Mouse (Mus musculus) G1E (cell line): ENCODE results near the gene Cyp1a2. TPM values are rescaled to one million over a fixed set of nuclear protein-coding genes. Genes with fewer than 3 reads are reported as not detected.

Source experiments
- ATAC-seq: 2 replicates; pipeline ENCODE4 v1.8.0; 2016; ENCODE audit warnings: mild to moderate bottlenecking; ENCODE audit not compliant: insufficient number of reproducible peaks, poor library complexity, low FRiP score, severe bottlenecking; ENCODE audit errors: extremely low read depth
- DNase-seq: peaks from one replicate; pipeline ENCODE4 v3.0.0; 2012; ENCODE audit warnings: low spot score
- H3K27me3 ChIP-seq: 2 replicates; pipeline ENCODE4 v1.6.1; 2012; ENCODE audit warnings: mild to moderate bottlenecking, low read length, inconsistent platforms; ENCODE audit not compliant: insufficient read depth
- H3K36me3 ChIP-seq: replicated peaks from 2 replicates; pipeline ENCODE3; 2012; ENCODE audit warnings: mild to moderate bottlenecking, inconsistent platforms
- H3K4me1 ChIP-seq: 2 replicates; pipeline ENCODE4 v1.6.1; 2012; ENCODE audit warnings: low read depth, low read length, inconsistent platforms, mixed read lengths; ENCODE audit not compliant: insufficient read depth
- H3K4me3 ChIP-seq: 2 replicates; pipeline ENCODE4 v1.5.1; 2012; ENCODE audit warnings: low read depth, mild to moderate bottlenecking, inconsistent platforms, low read length, moderate library complexity, mixed read lengths
- H3K9me3 ChIP-seq: replicated peaks from 2 replicates; pipeline ENCODE4 v1.6.1; 2012; ENCODE audit warnings: inconsistent platforms
- CTCF ChIP-seq: IDR thresholded peaks from 2 replicates; pipeline ENCODE4 v1.5.1; 2012; ENCODE audit warnings: low read depth, low read length, inconsistent platforms, mixed read lengths
- GATA1 ChIP-seq: IDR thresholded peaks from 2 replicates; pipeline ENCODE4 v1.6.1; 2012; ENCODE audit warnings: borderline replicate concordance, low read length, inconsistent platforms, mixed read lengths
- GATA2 ChIP-seq: IDR thresholded peaks from 2 replicates; pipeline ENCODE4 v1.6.1; 2012; ENCODE audit warnings: low read depth, low read length, inconsistent platforms, borderline replicate concordance
- POLR2AphosphoS5 ChIP-seq: IDR thresholded peaks from 2 replicates; pipeline ENCODE4 v1.6.1; 2012; ENCODE audit warnings: low read depth, low read length, inconsistent platforms; ENCODE audit not compliant: insufficient replicate concordance
- TAL1 ChIP-seq: conservative IDR thresholded peaks from 2 replicates; pipeline ENCODE4 v1.6.1; 2012; ENCODE audit warnings: low read depth, low read length, inconsistent platforms, mixed read lengths
- polyA plus RNA-seq: library from polyadenylated mRNA; stranded (reverse); fragments of >175 nt; gene quantifications from 2 replicates; pipeline ENCODE4 v1.2.3, GENCODE M21; 2012
- total RNA-seq, 2 experiments: library from RNA; stranded (forward) in 1 of 2; stranded (reverse) in 1 of 2; fragments of 200-1000 nt in 1 of 2; fragments of >200 nt in 1 of 2; fragmentation: Nextera tagmentation in 1 of 2; gene quantifications; 2 replicates each; pipeline ENCODE4 v1.2.3; 2014 to 2017

Gene Cyp1a2
- total and polyA plus RNA-seq, 3 experiments: not detected

DNA sequence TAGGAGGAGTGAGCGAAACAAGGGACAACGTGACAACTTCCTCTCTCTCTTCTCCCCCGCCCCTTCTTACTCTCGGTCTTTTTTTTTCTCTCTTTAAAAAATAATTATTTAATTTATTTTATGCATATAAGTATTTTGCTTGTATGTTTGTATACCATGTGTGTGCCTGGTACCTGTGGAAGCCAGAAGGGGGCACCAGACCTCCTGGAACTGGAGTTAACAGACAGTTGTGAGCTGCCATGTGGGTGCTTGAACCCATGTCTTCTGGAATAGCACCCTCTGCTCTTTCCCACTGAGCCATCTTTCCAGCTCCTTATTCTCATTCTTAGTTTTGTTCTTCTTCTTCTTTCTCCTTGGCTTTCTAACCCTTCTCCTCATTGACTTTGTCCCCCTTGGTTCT, 24.5 kb downstream of the Cyp1a2 start:
- H3K4me1 ChIP-seq: peaks cover 23% of the 10 kb centered on the region
- no peak overlapping the region for H3K4me3 ChIP-seq
- no peaks in the 10 kb centered on the region for H3K36me3 ChIP-seq
- TF ChIP-seq POLR2AphosphoS5: no peak
- H3K9me3 ChIP-seq: no peaks in the 10 kb centered on the region
- DNase-seq (no peak), ATAC-seq (no peak)
- H3K27me3 ChIP-seq: peaks cover 13% of the 10 kb centered on the region

GRCm38 (mm10) chr9:57657843-57658242, 25.7 kb downstream of the Cyp1a2 start:
- Histone ChIP-seq H3K36me3 (no peaks in the 10 kb centered on the region), H3K9me3 (no peaks in the 10 kb centered on the region), H3K4me1 (peaks cover 32% of the 10 kb centered on the region), H3K4me3 (no peak overlapping the region), H3K27me3 (peaks cover 21% of the 10 kb centered on the region)
- ATAC-seq (no peak), DNase-seq (no peak)
- no peak for TF ChIP-seq POLR2AphosphoS5
- no peak for TF ChIP-seq CTCF

DNA sequence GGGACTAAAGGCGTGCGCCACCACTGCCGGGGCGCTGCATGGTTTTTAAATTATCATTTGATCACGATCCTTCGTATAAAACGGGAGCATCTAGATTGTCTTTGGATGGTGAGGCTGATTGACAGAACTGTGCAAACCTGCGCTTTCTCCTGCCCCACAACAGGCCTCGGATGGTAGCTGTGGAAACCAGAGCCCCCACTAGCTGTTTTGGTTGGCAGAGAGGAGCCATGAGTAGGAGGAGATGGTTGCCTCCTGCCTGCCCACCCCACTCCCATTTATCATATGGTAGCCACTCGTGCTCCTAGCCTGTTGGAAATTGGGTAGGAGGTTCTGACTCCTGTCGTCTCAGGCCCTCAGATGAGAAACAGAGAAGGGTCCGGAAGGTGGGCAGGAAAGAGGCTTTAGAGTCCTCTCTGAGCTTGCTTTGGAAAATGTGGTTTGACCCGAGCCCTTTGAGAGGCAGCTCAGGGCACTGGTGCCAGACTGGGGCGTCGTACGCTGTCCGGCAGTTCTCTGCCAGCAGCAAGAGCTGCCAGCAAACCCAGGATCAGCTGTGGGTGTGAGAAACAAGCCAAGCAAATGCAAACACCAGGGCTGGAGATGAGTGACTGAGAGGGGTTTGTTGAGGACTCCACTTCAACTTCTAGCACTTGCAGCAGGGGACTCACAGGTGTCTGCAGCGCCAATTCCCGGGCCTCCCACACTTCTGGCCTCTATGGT, 26.7 kb downstream of the Cyp1a2 start:
- Histone ChIP-seq H3K4me3 (no peak overlapping the region), H3K36me3 (no peaks in the 10 kb centered on the region), H3K9me3 (no peaks in the 10 kb centered on the region), H3K4me1 (peaks cover 38% of the 10 kb centered on the region), H3K27me3 (peaks cover 21% of the 10 kb centered on the region)
- no peak for ATAC-seq
- TF ChIP-seq POLR2AphosphoS5 (no peak), GATA1 (no peak), CTCF (no peak), TAL1 (no peak), GATA2 (no peak)
- no peak for DNase-seq

- Histone ChIP-seq H3K4me3 (peak overlapping the region; percentile 50; the same call in 1 of the 2 replicates), H3K36me3 (no peaks in the 10 kb centered on the region), H3K27me3 (peaks cover 17% of the 10 kb centered on the region), H3K4me1 (peaks cover 46% of the 10 kb centered on the region), H3K9me3 (no peaks in the 10 kb centered on the region)
- no peak for TF ChIP-seq POLR2AphosphoS5
- no peak for TF ChIP-seq GATA1
- TF ChIP-seq CTCF: peak; percentile 61
- TF ChIP-seq GATA2: no peak
- no peak for TF ChIP-seq TAL1
- peak; percentile 84 for DNase-seq
- peak; percentile 66 for ATAC-seq
These were observed 27.8 kb downstream of the Cyp1a2 start for GRCm38 (mm10) chr9:57655749-57656148.

DNA sequence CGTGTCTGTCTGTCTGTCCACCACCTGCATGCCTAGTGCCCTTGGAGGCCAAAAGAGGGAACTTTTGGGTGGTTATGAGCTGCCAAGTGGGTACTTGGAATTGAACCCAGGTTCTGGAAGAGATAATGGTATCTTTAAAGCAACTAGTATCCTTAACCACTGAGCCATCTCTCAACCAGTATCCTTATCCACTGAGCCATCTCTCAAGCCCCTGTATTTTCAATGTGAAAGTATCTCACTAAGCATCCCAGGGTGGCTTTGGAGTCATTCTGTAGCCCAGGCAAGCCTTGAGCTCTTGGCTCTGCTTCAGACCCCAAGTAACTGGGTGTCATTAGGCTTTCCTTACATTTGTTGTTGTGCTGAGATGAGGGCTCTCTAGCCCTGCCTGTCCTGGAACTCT, 28.5 kb downstream of the Cyp1a2 start:
- Histone ChIP-seq H3K9me3 (no peaks in the 10 kb centered on the region), H3K36me3 (no peaks in the 10 kb centered on the region), H3K27me3 (peaks cover 17% of the 10 kb centered on the region), H3K4me1 (peaks cover 46% of the 10 kb centered on the region), H3K4me3 (no peak overlapping the region)
- no peak for DNase-seq
- TF ChIP-seq GATA2 (no peak), CTCF (no peak), POLR2AphosphoS5 (no peak), TAL1 (no peak), GATA1 (no peak)
- ATAC-seq: no peak

GRCm38 (mm10) chr9:57653283-57653682, 30.2 kb downstream of the Cyp1a2 start, which contains the start of gene Csk:
Csk (minus strand) TSS chr9:57653631.
- H3K4me3 ChIP-seq: no peak within 1 kb of the TSS
- no peak for DNase-seq
- ATAC-seq: no peak
- no peaks in the 10 kb centered on the region for H3K36me3 ChIP-seq
- no peak for TF ChIP-seq POLR2AphosphoS5
- TF ChIP-seq CTCF: no peak
- TF ChIP-seq TAL1: no peak
- TF ChIP-seq GATA2: no peak
- no peak for TF ChIP-seq GATA1
- H3K4me1 ChIP-seq: peaks cover 47% of the 10 kb centered on the region
- peaks cover 17% of the 10 kb centered on the region for H3K27me3 ChIP-seq
- no peaks in the 10 kb centered on the region for H3K9me3 ChIP-seq

DNA sequence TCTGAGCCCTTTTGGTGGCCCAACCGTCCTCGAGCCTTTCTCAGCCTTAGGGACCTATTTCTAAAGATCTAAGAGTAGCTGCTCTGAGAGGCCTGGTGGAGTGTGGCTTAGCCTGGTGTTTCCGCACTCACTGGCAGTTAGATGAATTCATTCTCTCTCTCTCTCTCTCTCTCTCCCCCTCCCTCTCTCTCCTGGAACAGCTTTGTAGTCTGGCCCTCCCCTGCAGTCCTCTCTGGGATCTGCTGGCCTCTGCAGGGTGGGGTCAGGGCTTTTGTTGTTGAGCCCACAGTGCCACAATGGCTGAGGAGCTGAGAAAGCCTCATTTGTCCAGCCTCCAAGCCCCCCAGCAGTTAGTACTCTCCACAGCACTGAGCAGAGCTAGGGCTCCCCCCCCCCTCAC, 30.6 kb downstream of the Cyp1a2 start:
- Histone ChIP-seq H3K9me3 (no peaks in the 10 kb centered on the region), H3K4me1 (peaks cover 51% of the 10 kb centered on the region), H3K36me3 (no peaks in the 10 kb centered on the region), H3K4me3 (no peak overlapping the region), H3K27me3 (peaks cover 17% of the 10 kb centered on the region)
- no peak for ATAC-seq
- DNase-seq: no peak
- no peak for TF ChIP-seq CTCF
